Mouse (Mus musculus) telencephalon, adult 2 months (tissue): Measurements from ENCODE around the gene Psma5.

Experiments
- DNase-seq: peaks from one replicate; pipeline ENCODE4 v3.0.0-alpha.2; 2011; ENCODE audit warnings: low read depth, low spot score

The Psma5 gene

GRCm38 (mm10) chr3:108306387-108306786 is 49.7 kb downstream of the Psma5 start:
- DNase-seq: no peak

GRCm38 (mm10) chr3:108307485-108307884 is 50.8 kb downstream of the Psma5 start:
- DNase-seq: peak; percentile 80

GRCm38 (mm10) chr3:108310921-108311341 is 54.2 kb downstream of the Psma5 start:
- no peak for DNase-seq

GRCm38 (mm10) chr3:108311688-108312087 is 55.0 kb downstream of the Psma5 start:
- DNase-seq: no peak

GRCm38 (mm10) chr3:108312414-108312813 is 55.7 kb downstream of the Psma5 start:
- no peak for DNase-seq

GRCm38 (mm10) chr3:108313138-108313537 is 56.4 kb downstream of the Psma5 start:
- no peak for DNase-seq

GRCm38 (mm10) chr3:108314038-108314675 is 57.4 kb downstream of the Psma5 start:
- no peak for DNase-seq

GRCm38 (mm10) chr3:108318517-108318916 is 61.8 kb downstream of the Psma5 start:
- DNase-seq: no peak

- DNase-seq: no peak
These were observed 64.9 kb downstream of the Psma5 start for GRCm38 (mm10) chr3:108321671-108322070.

- DNase-seq: no peak
These were observed 65.4 kb downstream of the Psma5 start for GRCm38 (mm10) chr3:108322136-108322535.

- no peak for DNase-seq
These were observed 66.2 kb downstream of the Psma5 start for GRCm38 (mm10) chr3:108322962-108323361.

- no peak for DNase-seq
These were observed 68.1 kb downstream of the Psma5 start for GRCm38 (mm10) chr3:108324837-108325236.

- DNase-seq: no peak
These were observed 68.8 kb downstream of the Psma5 start for GRCm38 (mm10) chr3:108325521-108325920.

GRCm38 (mm10) chr3:108327275-108327674 is 70.5 kb downstream of the Psma5 start:
- no peak for DNase-seq

GRCm38 (mm10) chr3:108327916-108328315 is 71.2 kb downstream of the Psma5 start:
- no peak for DNase-seq

- DNase-seq: no peak
These were observed 71.7 kb downstream of the Psma5 start for GRCm38 (mm10) chr3:108328441-108328841.
